9 mouse cellular contexts compared by ENCODE assay signal in the genomic region with DNA sequence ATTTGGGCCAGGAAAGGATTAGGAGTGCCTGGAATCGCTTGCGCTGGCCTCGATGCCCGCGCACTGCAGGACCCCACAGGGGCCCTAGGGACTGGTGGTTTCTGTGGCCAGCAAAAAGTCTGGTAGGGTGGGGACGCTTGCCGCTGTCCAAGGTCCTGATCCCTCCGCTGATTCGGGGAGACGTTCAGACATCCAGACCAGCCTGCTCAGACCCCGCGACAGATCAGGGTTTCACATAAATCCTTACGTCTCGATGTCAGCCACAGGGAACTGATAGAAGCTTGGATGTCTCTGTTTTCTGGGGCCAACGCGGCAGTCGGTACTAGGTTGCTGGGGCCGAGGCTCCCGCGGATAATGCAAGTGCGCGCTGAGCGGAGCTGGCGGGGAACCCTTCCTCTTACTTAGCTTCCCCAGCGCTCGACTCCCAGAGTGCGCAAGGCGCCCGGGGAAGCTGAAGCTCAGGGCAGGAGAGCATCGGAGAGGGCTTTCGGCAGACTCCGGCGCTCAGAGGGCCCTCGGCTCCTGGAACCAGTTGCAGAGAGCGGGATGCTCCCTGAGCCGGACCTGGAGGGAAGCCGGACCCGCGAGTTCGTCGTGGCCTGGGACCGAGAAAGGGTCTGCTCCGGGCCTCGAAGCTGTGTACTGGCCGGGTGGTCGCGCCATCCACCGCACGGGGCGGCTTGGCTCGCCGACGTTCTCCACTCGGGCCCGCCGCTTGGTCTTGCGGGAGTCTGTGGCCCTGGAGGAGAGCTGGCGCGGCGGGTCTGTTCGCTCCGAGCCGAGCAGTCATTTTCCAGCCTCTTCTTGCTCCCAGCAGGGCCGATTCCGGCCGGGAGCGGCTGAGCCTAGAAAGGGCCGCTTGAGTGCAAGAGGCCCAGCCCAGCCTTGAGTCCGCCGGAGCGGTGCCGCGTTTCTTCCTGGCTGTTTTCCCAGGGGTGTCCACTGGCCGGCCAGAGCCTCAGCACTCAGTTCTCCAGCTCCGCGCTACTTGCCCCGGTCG. TPM values are rescaled to one million over a fixed set of nuclear protein-coding genes. Genes with fewer than 3 reads are reported as not detected.
DNase-seq lines count a peak whose midpoint lies in the region; ATAC-seq and TF ChIP-seq lines count a peak whose summit lies in the region.
"Had no signal": no experiment of that assay in that cellular context is flagged by ENCODE, and none has a peak within 500 bp of the region (broad histone marks: within the 10 kb centered on the region; RNA-seq: fewer than 3 reads in every experiment).

No protein-coding gene starts in this region.

- no peaks in the 10 kb centered on the region for H3K36me3 ChIP-seq in heart, embryonic 12.5 days
- H3K36me3 ChIP-seq in kidney, embryonic 16.5 days (ENCODE audit: insufficient read depth, low read length), result no peaks in the 10 kb centered on the region
- H3K36me3 ChIP-seq in lung, postnatal 0 days (ENCODE audit: insufficient read depth, low read length), result no peaks in the 10 kb centered on the region

- H3K27ac ChIP-seq in heart, embryonic 12.5 days (ENCODE audit: poor library complexity, severe bottlenecking), result no peak overlapping the region
- H3K27ac ChIP-seq in kidney, embryonic 16.5 days (ENCODE audit: low read length), result no peak overlapping the region
- no peak overlapping the region for H3K27ac ChIP-seq in lung, postnatal 0 days (ENCODE audit: low read length)

- peak; percentile 48; the same call in 1 of the 2 replicates for ATAC-seq in heart, embryonic 12.5 days (ENCODE audit: insufficient number of reproducible peaks, low FRiP score)
- peak; percentile 89 for ATAC-seq in kidney, embryonic 16.5 days (ENCODE audit: low FRiP score, low TSS enrichment)
- ATAC-seq in lung, postnatal 0 days, result peak; percentile 66

- peaks cover 17% of the 10 kb centered on the region for H3K4me1 ChIP-seq in heart, embryonic 12.5 days (replicated peaks)
- H3K4me1 ChIP-seq in kidney, embryonic 16.5 days (ENCODE audit: insufficient read depth, low read length), result peaks cover 12% of the 10 kb centered on the region
- H3K4me1 ChIP-seq in lung, postnatal 0 days (ENCODE audit: insufficient read depth, low read depth, low read length), result no peaks in the 10 kb centered on the region

- TF ChIP-seq CTCF in lung, postnatal 0 days (IDR thresholded peaks at IDR 0.05), result no peak

- H3K4me3 ChIP-seq in heart, embryonic 12.5 days, result peak overlapping the region; percentile 27
- peak overlapping the region; percentile 28 for H3K4me3 ChIP-seq in kidney, embryonic 16.5 days (ENCODE audit: low read length)
- peak overlapping the region; percentile 8; the same call in 1 of the 2 replicates for H3K4me3 ChIP-seq in lung, postnatal 0 days (ENCODE audit: low read depth, low read length)
- H3K4me3 ChIP-seq: megakaryocyte, embryonic 14.5 days had no signal

- no peak overlapping the region for H3K9ac ChIP-seq in heart, embryonic 12.5 days
- H3K9ac ChIP-seq in kidney, embryonic 16.5 days (replicated peaks; ENCODE audit: low read length), result no peak overlapping the region
- no peak overlapping the region for H3K9ac ChIP-seq in lung, postnatal 0 days (replicated peaks; ENCODE audit: low read depth)

- no peaks in the 10 kb centered on the region for H3K9me3 ChIP-seq in heart, embryonic 12.5 days (replicated peaks)
- H3K9me3 ChIP-seq in kidney, embryonic 16.5 days (ENCODE audit: low read length), result no peaks in the 10 kb centered on the region
- no peaks in the 10 kb centered on the region for H3K9me3 ChIP-seq in lung, postnatal 0 days (ENCODE audit: low read length)

- peak; percentile 63 for DNase-seq in kidney, adult 18-20 months
- DNase-seq in kidney, adult 11 months, result no peak
- DNase-seq in embryo, embryonic 10.5 days (ENCODE audit: low spot score), result peak; percentile 91
- DNase-seq in lung, postnatal 0 days (ENCODE audit: low spot score), result peak; percentile 66
- peak; percentile 82 for DNase-seq in ovary, postnatal 36 days (ENCODE audit: low spot score)
- DNase-seq in urinary bladder, postnatal 10 days (ENCODE audit: low spot score), result peak; percentile 30

- no peak for TF ChIP-seq EP300 in lung, postnatal 0 days (IDR thresholded peaks at IDR 0.05)

- under 1% methylated on average over 78 of the region's 78 CpGs for WGBS in heart, embryonic 12.5 days
- under 1% methylated on average over 74 of the region's 78 CpGs for WGBS in kidney, embryonic 16.5 days
- 2% methylated on average over 66 of the region's 78 CpGs for WGBS in lung, postnatal 0 days

- H3K27me3 ChIP-seq in heart, embryonic 12.5 days (replicated peaks), result peaks cover 93% of the 10 kb centered on the region
- H3K27me3 ChIP-seq in kidney, embryonic 16.5 days (ENCODE audit: insufficient read depth, low read length), result peaks cover 89% of the 10 kb centered on the region
- H3K27me3 ChIP-seq in lung, postnatal 0 days (replicated peaks; ENCODE audit: insufficient read depth, low read length), result peaks cover 45% of the 10 kb centered on the region

- H3K4me2 ChIP-seq in heart, embryonic 12.5 days, result peak overlapping the region; percentile 55
- peak overlapping the region; percentile 44 for H3K4me2 ChIP-seq in kidney, embryonic 16.5 days (replicated peaks; ENCODE audit: low read depth, low read length)
- peak overlapping the region; percentile 22; the same call in 1 of the 2 replicates for H3K4me2 ChIP-seq in lung, postnatal 0 days (replicated peaks; ENCODE audit: low read depth, low read length)

RNA-seq across cellular contexts. Expression of a gene that starts 1.7 kb away (rescaled TPM):
- polyA plus RNA-seq in heart, embryonic 12.5 days (2016; fragmentation: Nextera tagmentation; extraction: Ambion mirVana), result 0.14 TPM in 1 of 2 replicates, not detected in the other
- 0.06 and 0.08 TPM in 2 replicates for polyA plus RNA-seq in kidney, embryonic 16.5 days (2015; fragmentation: Nextera tagmentation; extraction: Ambion mirVana)
- 0.19 and 0.25 TPM in 2 replicates for polyA plus RNA-seq in lung, postnatal 0 days (2015; fragmentation: Nextera tagmentation; extraction: Ambion mirVana)
